Mouse (Mus musculus) right cerebral cortex, adult 18-20 months (tissue): Measurements from ENCODE around the gene Naa16.
A peak's percentile ranks its signal among the peaks of the same experiment; 100 is the strongest.

Source experiments
- DNase-seq: peaks from one replicate; pipeline ENCODE4 v3.0.0; 2022; ENCODE audit warnings: mixed read lengths

The Naa16 gene

GRCm38 (mm10) chr14:79327033-79327432, 63.5 kb downstream of the Naa16 start:
- DNase-seq, result no peak

DNA sequence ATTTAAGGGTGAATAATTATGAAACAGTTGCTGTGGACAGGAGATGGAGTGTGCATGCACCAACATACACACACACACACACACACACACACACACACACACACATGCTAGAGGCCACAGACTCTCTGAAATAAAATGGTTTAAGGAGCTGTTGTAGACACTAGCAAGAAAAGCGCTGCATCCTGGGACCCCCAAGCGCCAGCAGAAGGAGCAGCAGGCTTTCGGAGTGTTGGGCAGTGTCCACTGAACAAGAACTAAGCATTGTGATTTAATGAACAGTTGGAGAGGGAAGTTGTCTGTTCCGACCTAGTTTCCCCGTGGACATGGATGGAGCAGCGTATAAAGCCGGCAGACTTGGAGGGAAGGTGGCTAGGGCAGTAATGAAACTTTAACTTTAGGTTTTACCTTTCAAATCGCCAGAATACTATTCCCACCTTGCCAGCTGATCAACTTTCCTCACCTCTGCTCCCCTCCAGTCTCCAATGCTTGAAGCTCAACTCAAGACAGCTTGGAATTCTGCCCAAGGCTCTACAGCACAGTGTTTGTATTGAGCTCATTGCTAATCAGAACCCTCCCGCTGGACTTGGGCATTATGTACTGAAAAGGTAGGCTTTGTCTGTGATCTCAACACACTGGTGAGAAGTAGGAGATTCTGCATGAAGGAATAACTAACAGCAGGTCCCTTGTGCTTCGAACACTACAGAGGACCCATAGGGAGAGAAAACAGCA, 66.3 kb downstream of the Naa16 start:
- DNase-seq, result no peak

GRCm38 (mm10) chr14:79321881-79322280, 68.7 kb downstream of the Naa16 start:
- no peak for DNase-seq

DNA sequence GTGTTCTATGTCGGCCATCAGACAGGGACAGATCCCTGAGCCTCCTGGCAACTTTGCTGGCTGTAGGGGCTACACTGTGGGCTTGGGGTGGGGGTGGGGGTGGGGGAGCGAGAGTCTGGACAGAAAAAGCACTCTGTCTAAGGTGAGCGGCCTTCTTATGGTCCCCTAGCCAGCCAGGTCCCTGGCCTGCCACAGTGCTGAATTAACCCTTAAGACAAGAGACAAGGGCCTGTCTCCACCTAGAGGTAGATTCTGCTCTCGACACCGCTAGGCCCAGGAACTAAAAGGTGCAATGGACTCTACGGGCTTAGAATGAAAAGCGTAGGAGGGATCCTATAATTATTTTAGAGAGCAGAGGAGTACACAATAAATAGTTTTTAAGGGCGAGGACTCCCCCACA, 69.4 kb downstream of the Naa16 start:
- no peak for DNase-seq

- no peak for DNase-seq
These were observed 73.0 kb downstream of the Naa16 start for GRCm38 (mm10) chr14:79317602-79318001.

DNA sequence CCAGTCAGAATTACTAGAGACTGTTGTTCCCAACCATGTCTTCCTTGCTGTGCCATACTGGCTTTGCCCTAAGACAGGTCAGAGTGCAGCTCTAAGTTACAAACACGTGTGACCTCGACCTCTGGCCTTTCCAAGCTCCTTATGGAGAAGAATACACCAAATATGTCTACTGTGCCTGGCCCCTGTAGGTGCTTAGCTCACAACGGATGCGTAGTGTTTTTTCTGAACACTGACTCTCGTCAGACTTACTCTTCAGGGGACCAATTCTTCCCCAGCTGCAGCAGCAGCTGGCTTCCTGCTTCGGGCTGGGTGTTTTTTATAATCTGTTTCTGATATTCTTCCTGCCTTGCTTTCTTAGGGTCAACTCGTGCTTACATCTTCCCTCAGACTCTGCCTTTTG, 74.7 kb downstream of the Naa16 start:
- DNase-seq, result no peak

- DNase-seq, result no peak
These were observed 76.2 kb downstream of the Naa16 start for GRCm38 (mm10) chr14:79314245-79315010.

DNA sequence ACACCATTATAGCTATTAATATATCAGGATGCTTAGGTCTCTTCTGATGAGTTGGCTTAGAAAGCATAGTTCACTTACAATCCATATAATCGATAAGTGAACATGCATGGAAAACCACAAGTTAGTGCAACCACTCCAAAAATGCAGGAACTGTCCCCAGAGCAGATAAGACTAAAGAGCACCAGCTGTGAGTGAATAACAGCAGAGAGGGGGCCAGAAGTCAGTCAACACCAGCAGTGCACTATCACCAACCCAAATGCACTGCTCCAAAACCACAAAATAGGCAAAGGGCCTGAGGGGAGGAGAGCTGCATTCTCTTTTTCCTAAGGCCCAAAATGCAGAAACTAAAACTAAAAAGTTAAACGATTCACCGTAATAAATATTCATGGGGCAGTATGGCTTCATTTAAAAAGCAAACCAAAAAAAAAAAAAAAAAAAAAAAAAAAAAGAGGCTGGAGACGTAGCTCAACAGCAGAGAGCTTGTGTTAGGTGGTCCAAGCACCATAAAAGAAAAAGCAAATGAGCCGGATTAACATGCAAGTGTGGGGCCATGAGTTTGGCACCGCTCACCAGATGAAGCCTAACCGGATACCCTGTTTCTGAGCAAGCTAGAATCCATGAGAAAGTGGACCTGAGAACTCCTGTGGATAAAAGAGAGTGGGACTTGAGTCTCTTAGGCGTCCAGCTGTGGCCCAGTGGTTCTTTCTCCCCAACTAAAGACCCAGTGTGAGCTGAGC, 77.0 kb downstream of the Naa16 start:
- no peak for DNase-seq

- no peak for DNase-seq
These were observed 77.9 kb downstream of the Naa16 start for GRCm38 (mm10) chr14:79312719-79313118.

- no peak for DNase-seq
These were observed 78.6 kb downstream of the Naa16 start for GRCm38 (mm10) chr14:79311918-79312454.

DNA sequence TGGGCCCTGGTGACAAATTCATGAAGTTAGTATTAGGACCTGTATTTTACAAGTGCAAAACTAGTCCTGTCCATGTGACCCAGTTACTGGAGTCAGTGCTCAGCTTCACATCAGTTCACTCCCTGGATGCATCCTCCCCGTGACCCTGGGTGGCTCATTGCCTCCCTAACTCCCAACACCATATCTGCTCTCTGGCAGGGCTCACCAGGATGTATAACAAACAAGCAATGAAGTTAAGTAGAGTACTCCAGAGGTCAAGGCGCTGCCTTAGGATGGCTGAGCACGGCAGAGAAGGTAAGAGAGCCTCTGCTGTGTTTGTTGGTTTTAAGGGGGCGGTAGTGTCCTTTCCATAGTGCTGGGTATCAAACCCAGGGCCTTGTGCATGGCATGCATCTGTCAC, 81.5 kb downstream of the Naa16 start:
- DNase-seq, result no peak

- no peak for DNase-seq
These were observed 82.2 kb downstream of the Naa16 start for GRCm38 (mm10) chr14:79308364-79308763.

GRCm38 (mm10) chr14:79307908-79308307, 82.7 kb downstream of the Naa16 start:
- DNase-seq, result no peak

- DNase-seq, result no peak
These were observed 83.4 kb downstream of the Naa16 start for GRCm38 (mm10) chr14:79307138-79307537.

- no peak for DNase-seq
These were observed 85.6 kb downstream of the Naa16 start for GRCm38 (mm10) chr14:79304873-79305464.

DNA sequence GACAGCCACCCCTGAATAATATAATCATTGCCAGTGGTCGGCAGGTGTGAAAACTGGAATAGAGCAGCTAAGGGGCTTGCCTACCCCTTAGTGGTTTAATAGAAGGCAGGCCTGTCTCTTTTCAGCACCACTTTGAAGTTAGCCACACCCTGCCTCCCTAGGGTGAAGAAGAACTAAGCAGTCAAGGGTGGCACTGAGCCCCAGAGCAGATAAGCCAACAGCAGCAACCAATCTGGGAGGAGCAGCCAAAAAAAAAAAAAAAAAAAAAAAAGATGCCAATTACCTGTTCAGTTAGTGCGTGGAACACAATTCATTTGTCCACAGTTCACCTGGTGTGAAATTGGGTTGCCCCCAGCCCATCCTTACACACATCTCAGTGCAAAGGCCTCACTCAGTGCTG, 87.4 kb downstream of the Naa16 start:
- DNase-seq, result no peak

GRCm38 (mm10) chr14:79301466-79301875, 89.1 kb downstream of the Naa16 start, which contains the start of gene Rgcc:
TSS of gene Rgcc (minus strand) at chr14:79301645.
- DNase-seq, result peak; percentile 93

GRCm38 (mm10) chr14:79300641-79301350, 89.8 kb downstream of the Naa16 start:
- DNase-seq, result peak; percentile 83

GRCm38 (mm10) chr14:79299796-79300195, 90.8 kb downstream of the Naa16 start:
- DNase-seq, result peak; percentile 54

- DNase-seq, result no peak
These were observed 91.3 kb downstream of the Naa16 start for GRCm38 (mm10) chr14:79299230-79299629.

DNA sequence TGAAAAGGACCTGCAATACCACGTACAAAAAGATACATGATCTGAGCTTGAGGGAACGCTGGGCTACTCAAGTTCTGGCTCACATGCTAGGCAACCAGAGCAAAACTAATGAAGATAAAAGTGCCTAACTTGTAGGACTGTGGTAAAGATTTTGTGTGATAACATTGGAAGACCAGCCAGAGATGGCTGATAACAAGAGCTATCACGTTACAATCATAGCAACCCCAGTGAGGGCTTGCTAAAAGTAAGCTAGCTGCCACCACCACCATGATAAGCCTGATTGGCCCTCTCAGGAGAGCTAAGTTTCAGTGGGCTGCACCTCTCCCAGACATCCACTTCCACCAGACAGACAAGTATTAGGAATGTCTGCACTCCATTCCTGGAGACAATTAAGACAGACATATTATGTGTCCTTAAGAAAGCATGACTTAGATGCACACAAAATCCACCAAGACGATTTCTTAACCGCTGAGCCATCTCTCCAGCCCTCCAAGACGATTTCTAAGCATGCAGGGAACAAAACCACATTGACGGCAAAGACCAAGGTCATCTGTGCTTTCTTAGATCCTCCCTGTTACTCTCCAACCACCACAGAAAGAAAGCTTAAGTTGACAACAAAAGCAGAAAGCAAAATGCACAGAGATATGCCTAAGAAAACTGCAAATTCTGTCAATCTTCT, 92.1 kb downstream of the Naa16 start:
- DNase-seq, result no peak

DNA sequence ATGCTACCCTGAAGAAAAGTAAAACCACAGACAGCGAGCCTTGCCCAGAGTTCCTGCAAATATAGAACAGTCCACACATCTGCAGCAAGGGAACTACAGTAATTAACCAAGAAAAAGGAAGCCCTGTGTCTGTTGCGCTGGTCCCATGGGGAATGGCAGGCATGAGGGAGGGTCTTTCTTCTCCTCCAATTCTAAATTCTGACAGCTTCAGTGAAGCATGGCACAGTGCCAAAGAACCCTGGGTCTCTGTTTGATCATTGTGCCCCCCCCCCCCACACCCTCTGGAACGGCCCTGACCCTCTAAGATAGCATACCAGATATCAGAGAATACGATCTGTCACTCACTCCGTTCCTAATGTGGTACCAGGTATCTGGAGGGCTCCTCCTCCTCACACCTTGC, 93.7 kb downstream of the Naa16 start:
- no peak for DNase-seq
